Mouse (Mus musculus): ENCODE measurements around the gene B3gnt4.

Gene B3gnt4

GRCm38 (mm10) chr5:123528641-123529040, 18.4 kb downstream of the B3gnt4 start:
- DNase-seq: peak in 1 of 2 experiments; percentile 1

GRCm38 (mm10) chr5:123530056-123530455, 19.8 kb downstream of the B3gnt4 start:
- DNase-seq: peak in 1 of 2 experiments; percentile 3

GRCm38 (mm10) chr5:123533801-123534200, 23.5 kb downstream of the B3gnt4 start:
- no peak for DNase-seq

- no peak for DNase-seq
Measured at GRCm38 (mm10) chr5:123555693-123556092, 45.4 kb downstream of the B3gnt4 start.

GRCm38 (mm10) chr5:123556451-123556850, 46.2 kb downstream of the B3gnt4 start:
- DNase-seq: no peak

GRCm38 (mm10) chr5:123559588-123559987, 49.3 kb downstream of the B3gnt4 start:
- DNase-seq: no peak

GRCm38 (mm10) chr5:123561128-123561527, 50.9 kb downstream of the B3gnt4 start:
- no peak for DNase-seq

All from lung, postnatal 4 days (tissue).